13 mouse cellular contexts compared by ENCODE assay signal in the genomic region with DNA sequence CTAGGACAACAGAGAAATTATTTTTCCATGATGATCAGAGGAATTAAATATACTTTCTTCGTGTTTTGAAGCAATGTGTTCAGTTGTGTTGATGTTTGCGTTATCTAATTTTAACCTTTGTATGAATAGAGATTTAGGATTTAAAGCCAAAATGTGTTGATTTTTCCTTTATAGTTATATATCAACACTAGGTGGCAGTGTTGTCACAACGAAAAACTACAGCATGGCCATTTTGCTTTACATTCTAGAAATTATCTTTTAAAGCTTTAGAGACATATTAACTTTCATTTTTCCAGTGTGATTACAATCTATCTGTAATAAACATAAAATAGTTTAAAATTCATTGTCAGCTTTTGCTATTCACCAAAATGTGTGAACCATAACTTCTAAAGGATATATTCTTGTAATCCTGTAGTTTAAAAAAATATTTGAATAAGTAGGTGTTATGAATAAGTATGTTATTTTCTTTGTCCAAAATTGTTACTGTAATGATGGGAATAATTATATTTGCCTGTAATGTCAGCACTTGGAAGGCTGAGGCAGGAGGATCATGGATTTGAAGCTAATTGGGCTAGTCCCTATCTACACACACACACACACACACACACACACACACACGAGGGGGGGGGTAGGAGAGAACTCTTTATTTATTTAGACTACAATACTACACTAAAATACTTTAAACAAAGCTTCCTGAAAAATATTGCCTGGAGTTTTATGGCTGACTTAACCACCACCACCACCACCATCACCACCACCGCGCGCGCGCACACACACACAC.
DNase-seq lines count a peak whose midpoint lies in the region; TF ChIP-seq lines count a peak whose summit lies in the region.
"Had no signal": no experiment of that assay in that cellular context is flagged by ENCODE, and none has a peak within 500 bp of the region (broad histone marks: within the 10 kb centered on the region; RNA-seq: fewer than 3 reads in every experiment).

No protein-coding gene starts in this region.

- peak in 1 of 2 experiments; percentile 44; a peak in 2 of 4 replicates for TF ChIP-seq CTCF in CH12.LX (conservative IDR thresholded peaks at IDR 0.05 in 1 of 2, IDR thresholded peaks at IDR 0.05 in 1 of 2; ENCODE audit: low read depth in 2 of 2, low read length in 2 of 2)

- H3K4me3 ChIP-seq in CH12.LX (replicated peaks in 1 of 3; ENCODE audit: low read depth in 2 of 3, low read length in 2 of 3, poor library complexity in 1 of 3): no peak overlapping the region
- H3K4me3 ChIP-seq: embryonic facial prominence, embryonic 13.5 days; hindbrain, embryonic 10.5 days; stomach, embryonic 15.5 days had no signal

- in situ Hi-C loops in CH12.LX (cut with MboI; ENCODE audit: low pct_ligation_motif_present, low pct_unique_long_range_greater_than_20kb, low sequenced_read_pairs): no loop called here

- H3K4me2 ChIP-seq in CH12.LX (ENCODE audit: insufficient read depth, low read depth, poor library complexity, severe bottlenecking): no peak overlapping the region
- H3K4me2 ChIP-seq: embryonic facial prominence, embryonic 13.5 days; stomach, embryonic 15.5 days had no signal

- no peaks in the 10 kb centered on the region for H3K36me3 ChIP-seq in CH12.LX (replicated peaks in 1 of 2; ENCODE audit: control insufficient read depth in 1 of 2, insufficient read depth in 1 of 2, low read length in 1 of 2)
- H3K36me3 ChIP-seq: embryonic facial prominence, embryonic 13.5 days; hindbrain, embryonic 10.5 days; stomach, embryonic 15.5 days had no signal

- TF ChIP-seq EP300 in CH12.LX (IDR thresholded peaks at IDR 0.05; ENCODE audit: low read length): no peak

- TF ChIP-seq POLR2A in CH12.LX (IDR thresholded peaks at IDR 0.05; ENCODE audit: low read depth, low read length): no peak

- H3K4me1 ChIP-seq in CH12.LX (ENCODE audit: control insufficient read depth in 1 of 2, insufficient read depth in 2 of 2): no peaks in the 10 kb centered on the region
- H3K4me1 ChIP-seq: embryonic facial prominence, embryonic 13.5 days; hindbrain, embryonic 10.5 days; stomach, embryonic 15.5 days had no signal

- H3K9me3 ChIP-seq in CH12.LX (replicated peaks; ENCODE audit: low read length): peaks cover 17% of the 10 kb centered on the region
- H3K9me3 ChIP-seq: embryonic facial prominence, embryonic 13.5 days; hindbrain, embryonic 10.5 days; stomach, embryonic 15.5 days had no signal

- H3K27ac ChIP-seq in CH12.LX (ENCODE audit: insufficient read depth, low read depth): no peak overlapping the region
- H3K27ac ChIP-seq: embryonic facial prominence, embryonic 13.5 days; hindbrain, embryonic 10.5 days; stomach, embryonic 15.5 days had no signal

- peak; percentile 39 for DNase-seq in cerebellum, adult 9-10 months
- no peak for DNase-seq in cerebellum, adult 11 months
- peak; percentile 3 for DNase-seq in kidney, adult 9 months
- no peak for DNase-seq in kidney, postnatal 36 days
- peak; percentile 0 for DNase-seq in CH12.LX (ENCODE audit: extremely low read depth)
- peak; percentile 68 for DNase-seq in embryo, embryonic 10.5 days (ENCODE audit: low spot score)
- DNase-seq in layer of hippocampus, adult 8-10 months (ENCODE audit: low spot score in 2 of 2): no peak
- DNase-seq in layer of hippocampus, adult 9-10 months (ENCODE audit: low spot score): no peak
- DNase-seq: adrenal gland, postnatal 10 days; lung, postnatal 4 days had no signal

- dilution Hi-C loops in CH12.LX (cut with MboI; ENCODE audit: extremely low pct_ligation_motif_present, extremely low pct_unique_long_range_greater_than_20kb, low sequenced_read_pairs): no loop called here

- no peaks in the 10 kb centered on the region for H3K27me3 ChIP-seq in CH12.LX (replicated peaks)
- H3K27me3 ChIP-seq: embryonic facial prominence, embryonic 13.5 days; stomach, embryonic 15.5 days had no signal

- peak; percentile 50 for TF ChIP-seq RAD21 in CH12.LX (IDR thresholded peaks at IDR 0.05; ENCODE audit: low read depth, low read length)

- H3K79me2 ChIP-seq in CH12.LX (replicated peaks; ENCODE audit: control insufficient read depth, extremely low read depth, insufficient read depth, poor library complexity, severe bottlenecking): no peaks in the 10 kb centered on the region

- H3K9ac ChIP-seq in CH12.LX (ENCODE audit: insufficient read depth, low read depth): no peak overlapping the region
- H3K9ac ChIP-seq: embryonic facial prominence, embryonic 13.5 days; stomach, embryonic 15.5 days had no signal

TF ChIP-seq in CH12.LX, 34 proteins besides CTCF, POLR2A, EP300 and RAD21:
- TF ChIP-seq RCOR1 (conservative IDR thresholded peaks at IDR 0.05; ENCODE audit: low read depth, low read length) (no peak), SMC3 (IDR thresholded peaks at IDR 0.05; ENCODE audit: low read depth, low read length) (peak; percentile 20; the same call in 1 of the 2 replicates)
TF ChIP-seq in CH12.LX: peak in this region for 1.

Comparison
In these comparisons a context has a peak if more than half of its experiments do, and no peak if none do; other contexts are left out.
1. DNase-seq: peak in cerebellum, adult 9-10 months (single experiment), kidney, adult 9 months (single experiment), CH12.LX (single experiment) and embryo, embryonic 10.5 days (single experiment); none in cerebellum, adult 11 months (single experiment), kidney, postnatal 36 days (0 of 2), layer of hippocampus, adult 8-10 months (0 of 2) and layer of hippocampus, adult 9-10 months (single experiment).